Mouse (Mus musculus) kidney, postnatal 10 days (tissue): ENCODE data around the gene Msi2.

Experiments used
- DNase-seq: peaks from one replicate; pipeline ENCODE4 v3.0.0; 2021; ENCODE audit warnings: mixed read lengths

The Msi2 gene

GRCm38 (mm10) chr11:88297526-88297925 lies 420.8 kb downstream of the Msi2 start:
- peak; percentile 67 for DNase-seq

GRCm38 (mm10) chr11:88295298-88295697 lies 423.0 kb downstream of the Msi2 start:
- DNase-seq = peak; percentile 52

- DNase-seq = peak; percentile 20
Measured at GRCm38 (mm10) chr11:88294394-88294710, 424.0 kb downstream of the Msi2 start.

- peak; percentile 52 for DNase-seq
Measured at GRCm38 (mm10) chr11:88293631-88294393, 424.5 kb downstream of the Msi2 start, which contains the start of gene Ccdc182. Gene Ccdc182 (plus strand): TSS chr11:88294058.

GRCm38 (mm10) chr11:88291688-88292087 lies 426.6 kb downstream of the Msi2 start:
- peak; percentile 51 for DNase-seq

GRCm38 (mm10) chr11:88291245-88291644 lies 427.1 kb downstream of the Msi2 start:
- DNase-seq = no peak
